Mouse (Mus musculus) gastrocnemius, adult 18-20 months (tissue): ENCODE measurements around the gene Tnp2. TPM values are rescaled to one million over a fixed set of nuclear protein-coding genes. Genes with fewer than 3 reads are reported as not detected.

ENCODE experiments used
- DNase-seq: peaks from one replicate; pipeline ENCODE4 v3.0.0; 2021; ENCODE audit warnings: low spot score
- total RNA-seq, 2 experiments: library from RNA; stranded (reverse); gene quantifications; 2 replicates each; pipeline ENCODE4 v1.2.3; 2021

Tnp2 gene
- total RNA-seq, 2 experiments from 2014 or later: not detected

DNA sequence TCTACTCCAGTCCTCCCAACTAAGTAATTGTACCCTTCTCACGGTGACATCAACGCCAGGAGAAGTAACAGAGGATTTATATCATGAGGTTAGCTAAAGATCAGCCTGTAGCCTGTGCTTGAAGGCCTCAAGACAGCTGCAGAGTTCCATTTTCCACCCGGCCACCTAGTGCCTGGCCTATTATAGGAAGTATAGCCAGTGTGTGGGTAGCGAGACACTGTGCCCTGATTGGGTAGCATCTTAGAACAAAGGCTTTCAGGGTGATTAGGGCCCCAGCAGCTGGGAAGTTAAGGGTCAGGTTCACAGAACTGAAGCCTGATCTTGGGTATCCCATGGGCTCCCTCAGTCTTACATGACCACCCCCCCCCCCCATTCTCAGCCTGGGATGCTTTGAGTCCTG lies 406 bp upstream of the Tnp2 start:
- no peak for DNase-seq

DNA sequence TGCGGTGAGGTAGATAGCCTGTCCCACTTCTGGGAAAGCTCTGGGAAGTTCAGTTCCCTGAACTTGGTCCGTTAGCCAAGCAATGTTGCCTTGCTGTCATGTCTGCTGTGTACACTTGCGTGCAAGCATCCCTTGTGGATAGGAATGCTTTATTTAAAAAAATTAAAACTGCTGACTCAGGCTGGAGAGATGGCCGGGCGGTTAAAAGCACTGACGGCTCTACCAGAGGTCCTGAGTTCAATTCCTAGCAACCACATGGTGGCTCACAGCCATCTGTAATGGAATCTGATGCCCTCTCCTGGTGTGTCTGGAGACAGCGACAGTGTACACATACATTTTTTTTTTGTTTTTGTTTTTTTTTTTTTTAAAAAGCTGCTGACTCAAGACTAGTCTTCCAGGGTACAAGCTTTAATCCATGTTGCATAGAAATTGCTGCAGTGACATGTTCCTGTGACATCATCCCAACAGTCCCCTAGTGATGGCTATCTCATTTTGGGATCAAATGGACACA lies 857 bp downstream of the Tnp2 start:
- no peak for DNase-seq

DNA sequence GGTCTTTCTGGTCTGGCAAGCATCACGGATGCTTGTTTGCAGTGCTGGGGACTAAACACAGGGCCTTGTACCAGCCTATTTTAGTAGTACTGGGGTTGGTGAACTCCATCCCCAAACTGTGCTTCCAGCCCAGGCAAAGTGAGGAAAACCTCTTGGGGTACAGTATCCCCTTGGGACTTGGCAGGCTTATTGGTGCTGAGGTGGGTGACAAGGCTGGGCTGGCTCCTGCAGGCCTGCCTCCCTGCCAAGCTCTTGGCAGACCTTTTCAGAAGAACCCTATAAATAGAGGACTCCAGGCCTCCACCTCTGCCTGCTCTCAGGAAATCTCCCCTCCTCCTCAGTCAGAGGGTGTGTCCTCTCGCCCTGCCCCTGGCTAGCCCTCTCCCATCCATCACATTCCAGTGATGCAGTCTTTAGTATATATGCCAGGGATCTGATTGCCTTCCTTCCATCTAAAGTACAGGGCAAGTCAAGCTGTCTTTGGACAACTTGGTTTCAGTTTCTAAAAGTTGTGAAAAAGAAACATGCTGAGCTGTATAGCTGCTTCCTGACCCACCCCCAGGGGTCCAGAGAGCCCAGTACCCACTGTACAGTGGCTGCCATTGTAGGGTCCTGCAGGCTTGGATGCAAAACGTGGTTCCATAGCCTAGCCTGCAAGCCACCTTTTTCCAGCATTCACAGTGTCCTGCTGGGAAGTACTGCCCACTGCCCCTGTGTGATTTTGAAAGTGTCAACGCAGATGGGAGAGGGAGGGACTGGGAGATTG lies 1.5 kb downstream of the Tnp2 start:
- peak; percentile 55 for DNase-seq

DNA sequence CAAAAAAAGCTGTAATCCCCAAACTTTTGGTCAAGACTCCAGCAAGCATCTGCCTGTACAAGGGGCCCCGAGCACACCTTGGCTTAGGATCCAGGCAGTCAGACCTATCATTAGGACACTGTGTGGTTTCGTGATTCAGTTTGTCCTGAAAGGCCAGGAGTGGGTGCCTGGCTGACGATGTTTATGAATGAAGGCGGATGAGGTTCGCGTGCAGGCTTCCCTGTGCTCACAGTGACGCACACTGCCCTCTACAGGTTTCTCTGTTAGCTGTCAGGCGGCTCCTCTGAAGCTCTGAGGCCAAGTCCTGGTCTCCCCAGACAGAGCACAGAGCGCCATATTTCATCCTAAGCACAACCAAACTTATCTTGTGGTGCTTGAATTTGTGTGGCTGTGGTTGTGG lies 2.2 kb downstream of the Tnp2 start:
- peak; percentile 88 for DNase-seq

DNA sequence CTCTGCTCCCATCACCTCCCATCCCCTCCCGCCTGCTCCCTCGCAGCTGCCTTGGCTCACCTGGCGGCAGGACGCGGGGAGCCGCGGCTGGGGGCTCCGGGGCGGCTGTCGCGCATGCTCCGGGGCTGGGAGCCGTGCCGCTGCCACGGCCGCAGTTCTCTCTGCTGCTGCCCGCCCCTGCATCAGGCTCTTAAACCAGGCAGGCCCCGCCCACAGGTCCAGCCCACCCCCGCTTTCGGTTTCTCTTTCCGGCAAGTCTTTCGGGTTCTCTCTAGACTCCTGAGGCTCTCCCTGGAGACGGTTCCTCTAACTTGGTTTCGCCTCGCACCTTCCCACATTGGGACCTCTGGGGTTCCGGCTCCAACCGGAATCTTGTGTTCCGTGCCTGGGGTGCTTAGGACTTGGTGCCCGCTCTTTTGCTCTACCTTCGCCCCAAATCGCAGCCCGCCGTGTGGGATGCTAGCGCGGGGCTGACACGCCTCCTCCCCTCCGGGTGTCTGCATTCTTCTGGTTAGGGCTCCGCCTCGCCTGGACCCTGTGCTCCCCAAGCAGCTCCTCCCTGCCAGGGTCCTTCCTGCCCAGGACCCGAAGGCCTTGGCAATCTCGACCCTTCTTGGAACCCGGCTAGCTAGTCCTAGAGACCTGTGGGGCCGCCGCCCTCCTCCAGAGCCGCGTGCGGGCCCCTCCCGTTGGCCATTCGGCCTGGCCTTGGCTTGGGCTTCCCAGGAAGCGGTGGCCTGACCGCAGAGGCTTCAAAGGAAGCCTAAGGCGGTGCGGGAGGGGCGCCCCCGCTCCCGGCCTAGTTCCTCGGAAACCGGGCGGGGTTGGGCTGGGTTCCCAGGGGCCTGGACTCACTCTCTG lies 2.9 kb downstream of the Tnp2 start, which contains the start of gene Socs1:
Gene Socs1, minus strand, starts transcription at position 166 of the 861 bp plus-strand sequence.
- peak; percentile 80 for DNase-seq

DNA sequence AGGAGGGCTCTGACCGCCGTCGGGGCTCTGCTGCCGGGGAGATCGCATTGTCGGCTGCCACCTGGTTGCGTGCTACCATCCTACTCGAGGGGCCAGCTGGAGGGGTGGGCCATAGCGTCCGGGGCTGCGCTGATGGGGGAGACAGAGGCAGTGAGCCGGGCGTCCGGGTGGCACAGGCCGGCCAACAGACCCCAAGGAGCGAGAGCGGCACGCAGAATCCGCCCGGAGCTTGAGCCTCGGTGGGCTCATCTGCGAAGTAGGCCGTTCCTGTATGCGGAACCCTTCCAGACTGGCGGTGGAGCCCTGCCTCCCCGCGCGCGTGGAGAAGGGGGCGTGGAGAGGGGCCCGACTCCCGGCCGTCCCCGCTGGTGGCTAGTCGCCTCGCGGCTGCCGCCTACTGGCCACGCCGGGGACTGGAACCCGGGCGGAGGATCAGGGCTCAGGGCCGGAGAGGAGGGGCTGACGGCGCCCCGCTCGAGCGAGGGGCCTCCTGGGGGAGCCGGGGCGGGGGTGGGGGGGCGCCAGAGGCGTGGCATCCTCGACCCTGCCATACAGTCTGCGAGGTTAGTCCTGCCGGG lies 3.6 kb downstream of the Tnp2 start:
- peak; percentile 91 for DNase-seq

DNA sequence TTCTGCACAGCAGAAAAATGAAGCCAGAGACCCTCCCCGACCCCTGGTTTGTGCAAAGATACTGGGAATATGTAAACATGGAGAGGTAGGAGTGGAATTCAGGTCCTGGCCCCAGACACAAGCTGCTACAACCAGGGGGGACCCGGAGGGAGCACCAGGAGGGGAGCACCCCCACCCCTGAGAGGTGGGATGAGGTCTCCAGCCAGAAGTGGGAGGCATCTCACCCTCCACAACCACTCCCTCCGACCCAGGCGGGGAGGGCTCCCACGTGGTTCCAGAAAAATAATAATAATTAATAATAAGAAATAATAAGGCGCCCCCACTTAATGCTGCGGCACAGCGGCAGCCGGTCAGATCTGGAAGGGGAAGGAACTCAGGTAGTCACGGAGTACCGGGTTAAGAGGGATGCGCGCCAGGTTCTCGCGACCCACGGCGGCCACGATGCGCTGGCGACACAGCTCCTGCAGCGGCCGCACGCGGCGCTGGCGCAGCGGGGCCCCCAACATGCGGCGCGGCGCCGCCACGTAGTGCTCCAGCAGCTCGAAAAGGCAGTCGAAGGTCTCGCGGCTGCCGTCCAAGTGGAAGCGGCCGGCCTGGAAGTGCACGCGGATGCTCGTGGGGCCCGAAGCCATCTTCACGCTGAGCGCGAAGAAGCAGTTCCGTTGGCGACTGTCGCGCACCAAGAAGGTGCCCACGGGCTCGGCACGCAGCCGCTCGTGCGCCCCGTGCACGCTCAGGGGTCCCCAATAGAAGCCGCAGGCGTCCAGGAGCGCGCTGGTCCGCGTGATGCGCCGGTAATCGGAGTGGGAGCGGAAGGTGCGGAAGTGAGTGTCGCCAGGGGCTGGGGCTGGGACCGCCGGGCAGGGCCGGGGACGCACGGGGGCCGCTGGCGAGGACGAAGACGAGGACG lies 4.3 kb downstream of the Tnp2 start:
- no peak for DNase-seq

DNA sequence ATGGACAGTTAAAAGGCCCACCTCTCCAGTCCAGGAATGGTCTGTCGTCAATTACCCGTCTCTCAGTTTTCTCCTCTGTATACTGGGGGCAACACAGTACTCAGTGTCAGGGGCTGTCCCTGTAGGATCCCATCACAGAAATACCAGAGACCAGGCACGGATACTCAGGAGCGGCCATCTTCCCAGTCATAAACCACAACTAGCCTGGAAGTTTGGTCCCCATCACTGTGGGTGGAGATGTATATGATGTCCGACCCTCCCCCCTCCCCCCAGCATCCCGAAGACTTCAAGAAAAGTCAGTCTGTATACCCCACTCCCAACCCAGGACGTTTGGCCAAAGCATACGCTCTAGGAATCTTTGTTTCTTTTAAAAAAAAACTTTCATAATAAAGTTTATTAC lies 5.0 kb downstream of the Tnp2 start:
- DNase-seq: no peak

DNA sequence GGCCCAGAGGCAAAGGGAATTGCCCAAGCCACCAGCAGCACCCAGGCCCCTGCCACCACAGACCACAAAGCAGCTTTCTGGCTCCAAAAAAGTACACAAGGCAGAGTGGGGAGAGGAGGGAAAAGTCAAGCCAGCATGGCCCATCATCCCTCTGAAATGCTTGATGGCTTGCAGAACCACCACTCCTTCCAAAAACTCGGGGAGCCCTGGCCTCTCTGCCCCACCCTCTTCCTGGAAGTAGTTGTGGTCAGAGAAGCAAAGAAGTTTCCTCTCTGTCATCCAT lies 5.4 kb downstream of the Tnp2 start:
- no peak for DNase-seq

DNA sequence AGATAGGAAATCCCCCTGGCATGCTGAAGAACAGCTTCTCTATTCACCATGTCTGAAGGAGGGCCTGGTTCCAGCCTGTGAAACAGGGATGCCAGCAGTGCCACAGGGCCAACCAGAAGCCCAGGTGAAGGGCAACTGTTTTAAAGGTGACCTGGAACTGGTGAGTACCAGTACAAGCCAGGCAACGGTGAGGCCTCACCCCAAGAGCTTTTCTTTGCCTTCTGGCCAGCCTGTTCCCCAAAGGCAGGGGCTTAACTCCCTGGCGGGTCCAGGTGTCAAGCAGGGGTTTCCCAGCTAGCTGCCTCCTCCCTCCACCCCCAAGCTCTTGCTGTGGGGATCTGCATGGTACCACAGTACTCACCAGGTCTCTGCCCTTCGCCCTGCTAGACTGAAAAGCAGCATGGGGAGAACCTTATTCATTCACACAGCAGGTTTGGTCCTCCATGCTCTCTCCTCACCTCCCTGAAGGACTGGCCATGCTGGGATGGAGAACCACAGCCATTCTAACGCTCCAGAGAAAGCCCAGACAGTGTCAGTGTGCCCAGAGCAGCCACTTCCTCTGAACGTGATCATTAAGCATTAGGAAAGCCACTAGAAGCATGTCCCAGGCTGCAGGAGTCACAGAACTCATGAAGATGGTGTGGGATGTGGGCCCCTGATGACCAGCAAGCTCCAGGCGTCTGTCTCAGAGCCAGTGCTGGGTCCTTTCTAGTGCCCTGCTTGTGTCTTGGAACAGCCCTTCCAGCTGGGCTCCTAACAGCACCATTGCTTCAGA lies 5.9 kb downstream of the Tnp2 start:
- no peak for DNase-seq

DNA sequence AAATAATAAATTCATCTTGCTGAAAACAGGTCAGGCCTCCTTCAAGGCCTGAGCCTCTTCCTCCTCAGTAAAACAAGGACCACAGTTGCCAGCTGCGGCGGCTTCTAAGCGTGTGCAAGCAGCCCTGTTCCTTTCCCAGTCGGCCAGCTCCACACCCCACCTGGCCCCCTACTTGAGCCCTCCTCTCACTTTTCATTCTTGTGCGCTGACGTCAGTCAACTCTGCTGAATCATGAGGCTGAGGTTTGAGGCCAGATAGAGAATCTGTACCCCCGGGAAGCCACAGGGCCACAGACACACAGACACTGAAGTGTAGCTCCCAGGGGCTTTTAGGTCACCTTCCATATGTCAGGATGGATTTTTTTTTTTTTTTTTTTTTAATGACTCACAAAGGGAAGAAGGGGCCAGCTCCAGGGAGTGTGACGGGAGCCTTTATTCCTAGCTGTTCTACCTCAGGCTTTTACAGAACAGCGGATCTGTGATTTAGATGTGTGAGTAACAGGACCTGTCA lies 6.5 kb downstream of the Tnp2 start:
- DNase-seq: no peak

DNA sequence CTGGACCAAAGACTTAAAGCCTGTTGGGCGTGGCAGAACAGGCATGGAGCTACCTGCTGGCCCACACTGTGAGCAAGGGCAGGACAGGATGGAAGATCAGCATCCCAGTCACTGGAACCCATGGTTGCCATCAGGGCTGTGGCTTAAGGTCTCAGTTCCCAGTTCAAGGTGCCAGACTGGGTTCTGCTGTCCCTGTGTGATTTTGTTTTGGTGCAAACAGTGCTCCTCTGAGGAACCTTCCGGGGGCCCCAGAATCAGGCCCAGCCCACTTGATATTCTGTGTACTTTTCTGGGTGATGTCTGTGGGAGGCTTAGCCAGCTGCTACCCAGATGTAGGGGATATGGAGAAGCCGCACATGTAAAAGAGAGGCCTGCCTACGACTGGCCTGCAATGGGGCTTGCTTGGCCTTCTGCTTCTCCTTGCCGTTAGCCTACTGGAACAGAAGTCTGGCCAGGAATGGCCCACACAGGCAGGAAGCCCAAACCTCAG lies 7.8 kb downstream of the Tnp2 start:
- no peak for DNase-seq

DNA sequence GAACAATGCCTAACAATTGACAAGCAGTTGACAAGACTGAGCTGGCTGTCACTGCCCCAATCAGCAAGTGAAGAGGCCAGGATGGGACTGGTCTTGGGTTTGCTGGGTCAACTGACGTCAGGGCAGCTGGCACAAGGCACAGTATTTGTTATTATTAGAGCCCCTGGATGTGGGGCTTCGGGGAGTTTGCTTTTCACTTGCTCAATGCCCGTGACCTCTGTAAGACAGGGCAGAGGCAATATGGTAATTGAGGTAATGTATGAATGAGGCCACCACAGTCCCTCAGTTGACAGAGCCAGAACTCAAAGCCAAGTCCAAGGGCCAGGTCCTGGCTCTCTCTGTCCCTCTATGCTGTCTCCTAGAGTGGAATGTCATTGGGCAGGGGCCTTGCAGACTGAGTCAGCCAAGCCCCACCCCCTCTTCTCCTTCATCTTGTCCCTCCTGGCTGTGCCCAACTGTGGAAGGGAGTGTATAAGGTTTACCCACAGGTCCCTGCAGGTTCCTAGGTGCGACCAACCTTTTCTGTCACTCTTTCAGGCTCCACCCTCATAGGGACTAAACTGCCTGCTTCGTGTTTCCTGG lies 10.8 kb downstream of the Tnp2 start:
- DNase-seq: no peak

DNA sequence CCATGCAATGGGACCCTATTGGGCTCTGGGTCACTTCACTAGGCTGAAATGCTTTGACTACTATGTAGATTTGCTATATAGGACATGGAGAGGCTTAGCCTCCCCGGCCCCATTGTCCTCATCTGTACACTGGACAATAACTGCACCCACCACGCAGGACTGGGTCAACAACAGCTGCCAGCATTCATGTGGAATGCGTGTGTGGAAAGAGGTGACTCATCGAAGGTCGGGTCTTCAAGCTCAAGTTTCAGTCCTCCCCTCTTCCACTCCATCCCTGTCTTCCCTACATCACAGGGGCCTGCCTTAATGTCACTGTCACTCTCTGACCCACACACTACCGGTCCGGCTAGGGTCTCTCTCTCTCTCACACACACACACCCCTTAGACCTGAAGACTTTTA lies 12.1 kb downstream of the Tnp2 start:
- no peak for DNase-seq

DNA sequence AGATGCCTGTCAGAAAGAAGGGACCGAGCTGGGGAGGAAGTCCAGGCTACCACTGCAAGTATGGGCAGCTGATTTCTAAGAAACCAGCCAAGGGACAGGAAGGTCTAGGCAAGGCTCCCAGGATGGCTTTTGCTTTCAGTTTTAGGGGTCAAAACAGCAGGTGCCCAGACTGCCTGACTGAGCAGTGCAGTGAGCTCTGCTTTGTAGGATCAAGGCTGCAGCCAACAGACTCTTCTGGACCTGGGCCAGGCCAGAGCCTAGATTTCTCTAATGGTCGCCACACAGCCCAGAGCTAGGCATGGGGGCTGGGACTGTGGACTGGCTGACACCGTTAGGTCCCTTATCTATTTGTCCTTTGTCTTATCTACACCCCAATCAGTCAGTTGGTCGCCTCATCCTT lies 13.7 kb downstream of the Tnp2 start:
- no peak for DNase-seq

DNA sequence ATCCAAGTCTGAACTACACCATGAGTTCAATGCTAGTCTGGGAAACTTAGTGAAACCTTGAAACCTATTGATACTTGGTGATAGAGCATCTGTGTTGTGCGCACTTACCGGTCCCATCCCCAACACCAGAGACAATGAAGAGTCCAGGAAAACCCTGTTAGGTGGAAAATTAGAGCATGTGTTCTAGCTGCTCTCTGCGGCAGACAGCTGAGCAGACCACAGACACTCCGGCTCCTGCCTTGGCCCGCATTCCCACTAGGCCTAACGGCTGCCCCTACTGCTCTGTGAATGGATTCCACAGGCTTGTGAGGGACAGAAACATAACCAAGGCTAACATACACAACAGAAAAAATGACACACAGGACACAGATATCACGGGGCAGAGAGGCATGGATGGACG lies 14.9 kb downstream of the Tnp2 start:
- no peak for DNase-seq

DNA sequence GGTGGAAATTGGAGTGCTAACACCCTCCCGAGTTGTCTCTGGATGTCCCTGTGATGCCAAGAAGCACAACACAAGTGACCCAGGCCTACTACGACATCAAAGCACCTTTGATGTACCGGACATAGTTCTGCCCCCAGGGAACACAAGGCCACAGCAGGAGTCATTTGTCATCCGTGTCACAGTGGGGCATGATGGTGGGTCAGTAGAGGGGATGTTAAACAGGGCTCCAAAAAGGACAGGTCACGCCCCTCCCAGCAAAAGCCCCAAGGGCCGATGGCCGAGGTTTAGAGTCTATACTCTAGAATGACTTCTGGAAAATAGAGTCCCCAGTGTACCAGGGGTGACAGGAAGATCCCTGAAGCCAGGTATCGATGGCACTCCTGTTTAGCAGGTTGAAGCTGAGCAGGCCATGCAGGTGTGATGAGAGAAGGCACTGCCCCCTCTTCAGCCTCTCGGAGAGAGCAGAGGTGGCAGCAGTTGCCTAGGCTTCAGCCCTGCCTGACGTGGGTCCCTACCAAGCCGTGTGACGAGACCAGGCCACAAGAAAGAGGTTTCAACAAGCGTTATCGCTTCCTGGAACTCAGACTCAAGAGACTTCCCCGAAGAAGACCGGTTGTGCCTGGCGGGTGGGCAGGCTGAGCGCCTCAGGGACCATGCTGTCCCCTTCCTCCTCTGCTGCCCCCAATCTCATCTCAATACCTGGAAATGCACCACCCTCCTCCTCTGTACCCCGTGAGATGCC lies 16.5 kb downstream of the Tnp2 start:
- no peak for DNase-seq

DNA sequence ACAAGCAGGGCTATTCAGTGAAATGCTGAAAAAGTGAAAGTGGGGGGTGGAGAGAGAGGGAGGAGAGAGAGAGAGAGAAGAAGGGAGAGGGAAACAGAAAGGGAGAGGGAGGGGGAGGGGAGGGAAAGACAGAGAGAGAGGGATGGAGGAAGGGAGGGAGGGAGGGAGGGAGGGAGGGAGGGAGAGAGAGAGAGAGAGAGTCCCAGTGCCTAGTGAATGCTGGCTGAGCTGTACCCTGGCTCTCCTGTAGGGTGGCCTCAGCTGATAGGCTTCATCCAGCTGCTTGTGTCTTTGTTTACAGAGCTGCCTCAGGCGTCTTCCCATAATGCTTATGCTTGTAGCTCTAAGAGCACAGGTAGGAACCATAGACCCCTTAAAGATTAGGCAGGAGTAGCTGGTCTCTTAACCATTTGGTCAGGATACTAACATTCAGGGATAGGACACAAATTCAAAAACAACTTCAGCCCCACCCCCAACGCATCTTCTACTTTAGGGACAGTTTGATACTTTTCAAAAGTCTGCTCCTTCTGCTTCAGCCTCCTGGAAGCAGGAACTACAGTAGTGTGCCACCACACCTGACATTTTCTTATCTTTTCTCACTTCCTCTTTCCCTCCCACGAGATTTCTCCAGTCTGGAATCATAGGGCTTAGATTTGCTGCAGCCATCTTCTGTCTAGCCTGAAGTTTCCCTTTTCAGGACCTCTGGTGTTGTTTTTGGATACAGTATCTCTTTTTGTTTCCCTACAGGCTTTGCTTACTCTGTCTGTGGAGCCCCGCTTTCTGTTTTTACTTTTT lies 17.7 kb downstream of the Tnp2 start:
- no peak for DNase-seq
